Comparison of ENCODE assay signal across 22 mouse cellular contexts in the genomic region with DNA sequence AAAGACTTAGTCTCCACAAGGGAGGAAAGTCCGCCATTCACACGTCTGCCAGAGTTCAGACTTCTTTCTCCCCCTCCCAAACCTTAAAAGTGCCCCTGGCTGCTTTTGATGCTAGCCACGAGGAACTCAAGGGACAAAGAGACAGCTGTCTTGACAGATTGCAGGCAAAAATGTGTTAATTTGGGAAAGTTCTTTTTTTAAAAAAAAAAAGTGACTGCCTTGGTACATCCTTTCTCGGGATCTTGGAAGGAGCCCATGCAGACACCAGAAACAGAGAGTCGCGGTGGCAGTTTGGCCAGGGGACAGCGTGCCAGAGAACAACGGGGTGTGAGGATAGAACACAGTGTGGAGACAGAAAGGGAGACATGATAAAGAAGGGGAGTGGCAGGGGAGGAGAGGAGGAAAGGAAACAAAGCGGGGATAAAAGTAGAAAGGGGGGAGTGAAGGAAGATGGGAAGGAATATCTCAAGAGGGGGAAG.
A peak's percentile ranks its signal among the peaks of the same experiment; 100 is the strongest.
DNase-seq lines count a peak whose midpoint lies in the region; ATAC-seq lines count a peak whose summit lies in the region.
"Had no signal": no experiment of that assay in that cellular context is flagged by ENCODE, and none has a peak within 500 bp of the region (broad histone marks: within the 10 kb centered on the region; RNA-seq: fewer than 3 reads in every experiment).

No protein-coding gene starts in this region.

- H3K27ac ChIP-seq in forebrain, embryonic 15.5 days (replicated peaks) = 0 out of 2 replicates have a peak overlapping the region, but pooled peaks have one; percentile 24
- no peak overlapping the region for H3K27ac ChIP-seq in forebrain, embryonic 12.5 days
- H3K27ac ChIP-seq: embryonic facial prominence, embryonic 12.5 days; embryonic facial prominence, embryonic 15.5 days; heart, embryonic 15.5 days; hindbrain, embryonic 14.5 days; hindbrain, postnatal 0 days had no signal

- no peak overlapping the region for H3K4me2 ChIP-seq in forebrain, embryonic 15.5 days (replicated peaks)
- no peak overlapping the region for H3K4me2 ChIP-seq in forebrain, embryonic 12.5 days
- H3K4me2 ChIP-seq: embryonic facial prominence, embryonic 12.5 days; embryonic facial prominence, embryonic 15.5 days; heart, embryonic 12.5 days; heart, embryonic 15.5 days; hindbrain, embryonic 14.5 days had no signal

- peak; percentile 46 to 71 for DNase-seq in cerebellum, postnatal 10 days
- DNase-seq in cerebellum, adult 8-10 months = no peak
- no peak for DNase-seq in frontal cortex, postnatal 14 days (ENCODE audit: low spot score in 2 of 2)
- DNase-seq in lung, postnatal 10 days = peak; percentile 25
- no peak for DNase-seq in lung, postnatal 14 days
- DNase-seq: adrenal gland, adult 8-10 months; adrenal gland, postnatal 25 days; cerebellum, adult 18-20 months; cerebellum, adult 9-11 months; kidney, adult 18-20 months had no signal

- ATAC-seq in forebrain, embryonic 15.5 days (replicated peaks) = no peak
- ATAC-seq in forebrain, embryonic 12.5 days (ENCODE audit: low FRiP score) = no peak
- peak; percentile 58 for ATAC-seq in frontal cortex, adult (ENCODE audit: low TSS enrichment)
- ATAC-seq: activated CD4-positive, CD25-positive, alpha-beta regulatory T cell, adult 4 months; hindbrain, postnatal 0 days; inflammation-experienced regulatory T-cells, adult 6 months; intestine, embryonic 16.5 days had no signal

- H3K4me1 ChIP-seq in forebrain, embryonic 15.5 days = peaks cover 5% of the 10 kb centered on the region; the same call in 1 of the 2 replicates
- no peaks in the 10 kb centered on the region for H3K4me1 ChIP-seq in forebrain, embryonic 12.5 days
- H3K4me1 ChIP-seq: embryonic facial prominence, embryonic 12.5 days; heart, embryonic 12.5 days; heart, embryonic 15.5 days had no signal

- H3K36me3 ChIP-seq in forebrain, embryonic 15.5 days = no peaks in the 10 kb centered on the region
- no peaks in the 10 kb centered on the region for H3K36me3 ChIP-seq in forebrain, embryonic 12.5 days (replicated peaks)
- H3K36me3 ChIP-seq: embryonic facial prominence, embryonic 12.5 days; embryonic facial prominence, embryonic 15.5 days; heart, embryonic 12.5 days; heart, embryonic 15.5 days had no signal

- H3K9me3 ChIP-seq in forebrain, embryonic 15.5 days = no peaks in the 10 kb centered on the region
- no peaks in the 10 kb centered on the region for H3K9me3 ChIP-seq in forebrain, embryonic 12.5 days
- H3K9me3 ChIP-seq: embryonic facial prominence, embryonic 12.5 days; embryonic facial prominence, embryonic 15.5 days; heart, embryonic 12.5 days; heart, embryonic 15.5 days had no signal

- no peak overlapping the region for H3K4me3 ChIP-seq in forebrain, embryonic 15.5 days
- H3K4me3 ChIP-seq in forebrain, embryonic 12.5 days (replicated peaks) = no peak overlapping the region
- H3K4me3 ChIP-seq: embryonic facial prominence, embryonic 12.5 days; embryonic facial prominence, embryonic 15.5 days; heart, embryonic 12.5 days; heart, embryonic 15.5 days had no signal

- WGBS in forebrain, embryonic 15.5 days = 49% methylated on average over 9 of the region's 9 CpGs
- 50% methylated on average over 9 of the region's 9 CpGs for WGBS in forebrain, embryonic 12.5 days

- H3K9ac ChIP-seq in forebrain, embryonic 15.5 days (replicated peaks) = no peak overlapping the region
- H3K9ac ChIP-seq in forebrain, embryonic 12.5 days = no peak overlapping the region
- H3K9ac ChIP-seq: embryonic facial prominence, embryonic 12.5 days; embryonic facial prominence, embryonic 15.5 days; heart, embryonic 12.5 days; heart, embryonic 15.5 days; hindbrain, embryonic 14.5 days had no signal

- no peaks in the 10 kb centered on the region for H3K27me3 ChIP-seq in forebrain, embryonic 15.5 days
- H3K27me3 ChIP-seq in forebrain, embryonic 12.5 days = peaks cover 16% of the 10 kb centered on the region

Comparison
In these comparisons a context has a peak if more than half of its experiments do, and no peak if none do; other contexts are left out.
1. DNase-seq: peak in cerebellum, postnatal 10 days (2 of 2) and lung, postnatal 10 days (single experiment); none in cerebellum, adult 8-10 months (single experiment), frontal cortex, postnatal 14 days (0 of 2) and lung, postnatal 14 days (single experiment).